Mouse (Mus musculus) hindlimb bud, embryonic 11.5 days (tissue): ENCODE data around the gene Tmem161a.
A peak's percentile ranks its signal among the peaks of the same experiment; 100 is the strongest.

ENCODE experiments used
- DNase-seq: peaks from one replicate; pipeline ENCODE4 v3.0.0-alpha.2; 2012; ENCODE audit warnings: low read depth, low spot score; ENCODE audit errors: extremely low spot score

Tmem161a gene

GRCm38 (mm10) chr8:70172043-70172681, at the start of gene Tmem161a:
Tmem161a (plus strand) TSS chr8:70172356.
- peak; percentile 84 for DNase-seq

DNA sequence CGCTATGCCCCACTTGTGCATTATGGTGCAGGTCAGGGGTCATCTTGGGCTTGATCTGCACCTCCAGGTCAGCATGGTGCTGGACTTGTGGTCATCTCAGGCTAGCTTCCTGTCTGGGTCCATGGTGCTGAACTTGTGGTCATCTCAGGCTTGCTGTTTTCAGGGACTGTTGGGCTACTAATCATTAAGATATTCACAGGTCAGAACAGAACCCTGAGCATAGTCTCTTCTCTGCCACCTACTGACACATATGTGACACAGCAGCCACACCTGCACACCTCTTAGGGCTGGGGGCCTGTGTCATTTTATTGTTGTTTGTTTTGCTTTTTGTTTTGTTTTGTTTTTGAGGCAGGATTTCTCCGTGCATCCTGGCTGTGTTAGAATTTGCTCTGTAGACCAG, 49.3 kb upstream of the Tmem161a start:
- no peak for DNase-seq

GRCm38 (mm10) chr8:70124992-70125391, 47.2 kb upstream of the Tmem161a start:
- no peak for DNase-seq

GRCm38 (mm10) chr8:70128435-70128834, 43.7 kb upstream of the Tmem161a start:
- DNase-seq: no peak

GRCm38 (mm10) chr8:70129309-70129952, 42.7 kb upstream of the Tmem161a start:
- DNase-seq: no peak

DNA sequence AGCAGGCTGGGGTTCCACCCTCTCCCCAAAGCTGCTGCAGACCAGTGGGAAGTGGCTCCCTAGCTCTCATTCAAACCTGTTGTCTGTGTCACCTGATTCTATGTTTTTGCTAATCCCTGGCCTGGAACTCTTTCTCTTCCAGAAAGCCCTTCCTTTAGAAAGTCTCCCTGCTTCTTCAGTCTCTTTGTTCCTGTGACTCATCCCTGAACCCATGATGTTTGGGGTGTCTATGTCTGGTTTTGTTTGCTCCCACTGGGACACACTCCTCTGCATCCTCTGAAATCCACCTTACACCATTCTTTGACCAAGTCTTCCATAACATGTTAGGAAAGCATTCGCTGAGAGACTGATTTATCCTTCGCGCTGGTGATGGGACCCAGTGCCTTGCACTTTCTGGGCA, 42.1 kb upstream of the Tmem161a start:
- no peak for DNase-seq

DNA sequence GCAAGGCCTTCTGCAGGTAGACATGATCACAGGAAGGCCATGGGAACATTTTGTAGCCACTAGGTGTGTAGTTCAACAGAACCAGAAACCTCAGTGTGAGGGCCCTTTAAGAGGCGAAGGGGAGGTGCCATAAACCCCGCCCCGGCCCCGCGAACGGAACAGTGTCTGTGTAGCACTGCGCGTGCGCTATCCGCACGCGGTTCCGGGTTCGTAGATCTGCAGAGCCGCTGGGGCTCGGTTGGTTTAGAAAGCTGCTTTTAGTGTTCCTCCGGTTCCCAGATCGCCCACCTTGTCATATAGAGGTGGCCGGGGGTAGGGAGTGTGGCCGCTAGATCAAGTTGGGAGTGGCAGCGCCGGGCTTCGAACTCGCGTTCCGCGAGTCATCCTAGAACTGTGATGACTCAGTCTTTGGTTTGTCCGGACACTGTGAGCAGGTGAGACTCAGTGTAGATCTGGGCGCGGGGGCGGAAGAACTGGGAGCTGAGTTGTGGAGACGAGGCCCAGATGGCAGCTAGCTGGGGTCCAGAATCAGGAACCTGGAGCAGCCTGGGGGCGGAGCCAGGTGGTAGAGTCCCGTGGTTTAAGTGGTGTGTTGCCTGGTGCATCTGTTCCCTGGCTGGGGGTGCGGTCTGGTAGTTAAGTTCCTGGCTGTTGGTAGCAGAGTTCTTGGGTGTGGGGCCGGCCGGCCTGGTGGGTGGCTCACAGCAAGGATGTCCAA, 40.8 kb upstream of the Tmem161a start, which contains the start of gene Nr2c2ap:
Gene Nr2c2ap, plus strand, starts transcription at position 168 of the 718 bp plus-strand sequence.
- peak; percentile 86 for DNase-seq

DNA sequence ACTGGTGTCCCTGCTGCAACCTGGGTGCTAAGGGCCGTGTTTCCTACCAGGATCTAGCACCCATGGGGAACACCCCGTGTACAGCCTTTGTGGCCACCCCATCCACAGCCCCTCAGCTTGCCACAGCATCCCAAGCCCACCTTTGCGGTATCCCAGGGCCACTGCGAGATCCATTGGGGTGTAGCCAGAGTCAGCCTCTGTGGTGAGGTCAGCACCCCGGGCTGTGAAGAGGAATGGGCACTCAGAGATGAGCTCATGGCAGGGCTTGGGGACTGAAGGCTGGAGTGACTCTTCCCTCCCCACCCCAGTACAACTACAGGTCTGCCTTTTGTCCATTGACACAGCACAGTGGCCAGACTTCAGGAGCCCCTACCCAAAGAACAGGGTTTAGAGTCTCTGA, 38.1 kb upstream of the Tmem161a start:
- DNase-seq: no peak

GRCm38 (mm10) chr8:70134931-70135330, 37.2 kb upstream of the Tmem161a start:
- DNase-seq: no peak

DNA sequence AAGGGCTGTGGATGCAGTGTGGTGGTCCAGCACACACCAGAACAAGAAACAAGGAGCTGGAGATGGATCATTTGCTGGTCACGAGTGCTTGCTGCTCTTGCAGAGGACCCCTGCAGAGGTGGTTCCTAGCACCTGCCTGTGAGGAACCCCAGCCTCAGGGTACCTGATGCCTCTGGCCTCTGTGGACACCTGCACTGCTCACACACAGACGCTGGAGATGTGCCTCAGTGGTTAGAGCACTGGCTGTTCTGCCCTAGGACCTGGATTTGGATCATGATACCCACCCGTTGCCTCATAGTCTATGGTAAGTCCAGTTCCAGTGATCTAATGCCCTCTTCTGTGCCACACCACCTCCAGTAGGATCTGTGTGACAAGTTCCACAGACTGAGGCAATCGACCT, 35.6 kb upstream of the Tmem161a start:
- no peak for DNase-seq

DNA sequence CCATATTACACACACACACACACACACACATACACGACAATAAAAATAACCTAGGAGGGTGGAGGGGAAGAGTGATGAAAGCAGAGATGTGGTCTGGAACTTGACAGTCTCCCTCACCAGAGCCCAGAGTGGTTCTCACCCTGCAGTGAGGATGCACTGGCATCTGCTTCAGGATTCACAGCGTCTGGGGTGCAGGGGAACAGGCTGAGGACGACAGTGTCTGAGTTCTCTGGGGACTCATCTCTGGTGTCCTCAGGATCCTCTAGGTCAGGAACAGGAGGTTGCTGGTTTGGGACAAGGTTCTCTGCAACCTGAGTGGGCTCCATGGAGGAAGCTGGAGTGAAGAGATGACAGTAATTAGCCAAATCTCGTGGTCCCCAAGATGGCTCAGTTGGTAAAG, 34.3 kb upstream of the Tmem161a start:
- DNase-seq: no peak

- DNase-seq: peak; percentile 99
These were observed 32.9 kb upstream of the Tmem161a start, which contains the start of the genes Rfxank, Borcs8 and Mef2b for GRCm38 (mm10) chr8:70139026-70139857. Rfxank (minus strand) TSS chr8:70139154. Borcs8 (plus strand) TSS chr8:70139499. Mef2b (plus strand) TSS chr8:70139711.

DNA sequence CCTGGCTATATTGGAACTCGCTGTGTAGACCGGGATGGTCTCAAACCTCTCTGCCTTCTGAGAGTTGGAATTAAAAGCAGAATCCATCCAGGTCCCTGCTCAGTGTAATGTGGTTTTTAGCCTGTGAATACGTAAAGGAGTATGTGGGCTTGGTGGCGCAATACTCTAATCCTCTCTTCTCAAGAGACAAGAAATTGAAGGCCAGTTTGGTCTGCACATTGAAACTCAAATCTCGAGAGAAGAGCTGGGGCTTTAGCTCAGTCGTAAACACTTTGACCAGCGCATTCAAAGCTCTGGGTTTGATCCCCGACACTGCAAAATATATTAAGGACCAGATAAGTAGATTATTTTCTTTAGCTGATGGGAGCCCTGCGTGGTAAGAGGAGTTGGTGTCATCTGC, 32.2 kb upstream of the Tmem161a start:
- no peak for DNase-seq

- no peak for DNase-seq
These were observed 24.2 kb upstream of the Tmem161a start for GRCm38 (mm10) chr8:70147678-70148607.

- DNase-seq: no peak
These were observed 22.0 kb upstream of the Tmem161a start for GRCm38 (mm10) chr8:70150158-70150557.

DNA sequence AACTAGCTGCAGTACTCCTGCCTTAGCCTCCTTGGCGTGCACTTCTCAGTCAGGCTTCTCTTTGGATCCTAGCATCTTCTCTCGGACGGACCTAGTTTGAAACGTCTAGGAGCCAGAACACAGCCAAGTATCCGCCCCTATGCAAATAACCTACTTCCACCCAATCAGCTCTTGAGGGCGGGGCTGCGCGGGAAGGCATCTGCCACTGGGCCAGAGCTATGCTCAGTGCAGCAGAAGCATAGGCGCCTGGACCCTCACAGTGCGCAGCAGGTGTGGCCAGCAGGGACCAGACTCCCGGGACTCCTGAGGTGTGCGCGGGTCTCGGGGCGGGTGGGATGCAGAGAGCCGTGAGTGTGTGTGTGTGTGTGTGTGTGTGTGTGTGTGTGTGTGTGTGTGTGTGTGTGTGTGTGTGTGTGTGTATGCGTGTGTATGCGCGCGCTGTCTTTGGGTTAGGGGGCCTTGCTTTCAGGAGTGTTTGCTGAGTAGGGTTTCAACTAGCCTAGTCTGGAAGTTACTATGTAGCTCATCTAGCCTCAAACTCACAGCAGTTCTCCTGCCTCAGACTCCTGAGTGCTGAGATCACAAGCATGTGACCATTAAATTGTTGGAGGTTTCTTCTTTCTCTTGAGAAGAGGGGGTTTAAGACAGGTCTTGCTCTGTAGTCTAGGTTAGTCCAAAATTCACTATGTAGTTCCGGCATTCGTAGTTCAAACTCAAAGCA, 19.5 kb upstream of the Tmem161a start:
- no peak for DNase-seq

- DNase-seq: no peak
These were observed 14.8 kb upstream of the Tmem161a start for GRCm38 (mm10) chr8:70157240-70157800.

DNA sequence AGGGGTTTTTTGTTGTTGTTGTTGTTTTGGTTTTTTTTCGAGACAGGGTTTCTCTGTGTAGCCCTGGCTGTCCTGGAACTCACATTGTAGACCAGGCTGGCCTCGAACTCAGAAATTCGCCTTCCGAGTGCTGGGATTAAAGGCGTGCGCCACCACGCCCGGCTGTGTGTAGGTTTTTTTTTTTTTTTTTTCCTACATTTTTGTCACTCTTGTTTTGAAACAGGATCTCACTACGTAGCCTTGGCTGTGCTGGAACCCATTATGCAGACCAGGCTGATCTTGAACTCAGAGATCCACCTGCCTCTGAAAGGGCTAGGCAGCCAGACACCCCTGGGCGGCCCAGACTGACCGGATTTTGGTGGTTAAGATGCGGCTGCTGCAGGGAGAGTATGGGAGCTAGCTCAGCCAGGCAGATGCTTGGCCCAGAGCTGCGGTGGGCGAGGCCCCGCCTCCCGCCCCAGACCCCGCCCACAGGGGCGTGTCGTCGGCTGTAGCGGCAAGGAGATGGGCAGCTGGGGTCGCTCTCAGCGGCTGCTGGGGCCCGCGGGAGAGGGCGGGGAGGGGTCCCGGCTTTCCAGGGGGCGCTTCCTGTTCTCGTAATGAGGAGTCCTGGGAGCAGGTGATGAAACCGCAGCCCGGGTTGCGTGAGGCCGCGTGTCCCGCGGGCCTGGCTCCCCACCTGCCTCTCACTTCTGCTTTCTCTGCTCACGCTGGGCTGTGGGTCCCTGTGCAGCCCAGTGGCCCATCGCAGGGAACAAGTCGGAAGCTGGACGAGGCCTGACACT, 13.9 kb upstream of the Tmem161a start:
- no peak for DNase-seq
